Mouse (Mus musculus) brain, embryonic 14.5 days (tissue): ENCODE data around the gene Erc1.

Experiments used
- CTCF ChIP-seq: fragments of 200-500 bp; IDR thresholded peaks from 2 replicates; pipeline ENCODE4 v1.5.1; 2012; ENCODE audit warnings: inconsistent platforms, mild to moderate bottlenecking, moderate library complexity, borderline replicate concordance; ENCODE audit not compliant: insufficient read depth, insufficient read length; ENCODE audit errors: extremely low read depth
- POLR2A ChIP-seq: fragments of 200-500 bp; IDR thresholded peaks from 2 replicates; pipeline ENCODE4 v1.6.1; 2012; ENCODE audit warnings: mild to moderate bottlenecking, inconsistent platforms, borderline replicate concordance; ENCODE audit not compliant: poor library complexity, insufficient read depth, insufficient read length, severe bottlenecking; ENCODE audit errors: extremely low read depth

DNA sequence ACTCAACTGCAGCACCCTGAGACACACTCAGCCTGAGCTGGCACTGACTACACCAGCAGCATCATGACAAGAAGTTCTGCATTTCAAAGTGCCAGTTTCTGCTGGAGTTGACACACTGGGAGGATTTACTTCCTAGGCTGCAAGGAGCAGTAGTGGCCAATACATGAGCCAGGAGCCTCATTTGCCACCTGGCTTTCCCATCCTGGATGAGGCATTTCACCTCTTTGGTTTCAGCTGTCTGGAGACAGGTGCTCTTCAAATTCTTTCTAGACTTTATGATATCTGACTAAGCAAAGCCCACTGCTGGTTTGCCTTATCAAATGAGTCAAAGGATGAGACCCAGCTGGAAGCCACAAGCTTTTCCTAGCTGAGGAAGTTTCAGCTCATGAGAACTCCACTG is 260.5 kb downstream of the Erc1 start:
- TF ChIP-seq CTCF, result no peak
- no peak for TF ChIP-seq POLR2A
